Mouse (Mus musculus) limb, embryonic 11.5 days (tissue): Measurements from ENCODE around the gene Gm3526. TPM values are rescaled to one million over a fixed set of nuclear protein-coding genes. Genes with fewer than 3 reads are reported as not detected.
"Not testable (repeated sequence)": the region's sequence is repeated elsewhere in the genome, so short reads cannot be mapped to it uniquely, and the experiment has no call there.

Source experiments
- ATAC-seq: fragments of 200-750 bp; cut with Nextera tagmentation; 2 replicates; pipeline ENCODE4 v1.8.0; 2017; ENCODE audit warnings: low read depth; ENCODE audit not compliant: insufficient number of reproducible peaks, low FRiP score, low TSS enrichment
- DNase-seq: peaks from one replicate; pipeline ENCODE4 v3.0.0-alpha.2; 2015; ENCODE audit warnings: low spot score
- H3K27ac ChIP-seq: fragments of 300-500 bp; sonication (generic); replicated peaks from 2 replicates; pipeline ENCODE4 v1.5.1; 2014; ENCODE audit warnings: low read depth, mild to moderate bottlenecking, low read length
- H3K27me3 ChIP-seq: fragments of 300-500 bp; sonication (generic); 2 replicates; pipeline ENCODE4 v1.6.1; 2014; ENCODE audit warnings: mild to moderate bottlenecking, low read length, mixed read lengths; ENCODE audit not compliant: control insufficient read depth, insufficient read depth
- H3K36me3 ChIP-seq: fragments of 300-500 bp; sonication (generic); 2 replicates; pipeline ENCODE4 v1.6.1; 2014; ENCODE audit warnings: mild to moderate bottlenecking, low read length, moderate library complexity, mixed read lengths; ENCODE audit not compliant: control insufficient read depth, insufficient read depth
- H3K4me1 ChIP-seq: fragments of 300-500 bp; sonication (generic); 2 replicates; pipeline ENCODE4 v1.6.1; 2014; ENCODE audit warnings: low read length, mixed read lengths; ENCODE audit not compliant: control insufficient read depth, insufficient read depth
- H3K4me2 ChIP-seq: fragments of 300-500 bp; sonication (generic); 2 replicates; pipeline ENCODE4 v1.6.1; 2014; ENCODE audit warnings: low read depth, mild to moderate bottlenecking, moderate library complexity; ENCODE audit not compliant: severe bottlenecking
- H3K4me3 ChIP-seq: fragments of 300-500 bp; sonication (generic); 2 replicates; pipeline ENCODE4 v1.5.1; 2014; ENCODE audit warnings: low read depth, low read length
- H3K9ac ChIP-seq: fragments of 300-500 bp; sonication (generic); 2 replicates; pipeline ENCODE4 v1.6.1; 2014; ENCODE audit warnings: mild to moderate bottlenecking, low read length
- H3K9me3 ChIP-seq: fragments of 300-500 bp; sonication (generic); 2 replicates; pipeline ENCODE4 v1.6.1; 2016; ENCODE audit warnings: low read length; ENCODE audit not compliant: control insufficient read depth
- WGBS: fragments of 180-500 bp; shearing (Covaris S2); extraction: QIAGEN DNeasy Blood & Tissue Kit; methylation state at CpG from one replicate; pipeline ENCODE4 v1.1.7; 2014; 5-methylcytosine and 5-hydroxymethylcytosine counted together
- polyA plus RNA-seq: library from polyadenylated mRNA; unstranded; fragments of >200 nt; fragmentation: Nextera tagmentation; extraction: Ambion mirVana; gene quantifications from 2 replicates; pipeline ENCODE4 v1.2.1, GENCODE M21; 2014

Gm3526 gene
- not detected in 2 replicates for polyA plus RNA-seq

GRCm38 (mm10) chr14:5260480-5260879 lies at the start of gene Gm3526:
Gene Gm3526 (minus strand): TSS chr14:5260580.
- H3K4me2 ChIP-seq, H3K9me3 ChIP-seq, H3K27me3 ChIP-seq, H3K27ac ChIP-seq, ATAC-seq, DNase-seq, H3K4me1 ChIP-seq, H3K4me3 ChIP-seq, H3K36me3 ChIP-seq, H3K9ac ChIP-seq: not testable (repeated sequence)
- no CpG with 5 or more reads among the region's 1 CpGs for WGBS

Other genes with a start within 250 kb of the Gm3526 start
- gene Gm3298, start 244.7 kb downstream of the Gm3526 start, polyA plus RNA-seq = not detected in 2 replicates
- not detected in 2 replicates for gene 4930555G01Rik, start 210.0 kb downstream of the Gm3526 start, polyA plus RNA-seq
- gene Gm8281, start 189.5 kb downstream of the Gm3526 start, polyA plus RNA-seq = 1.9 and 2.2 TPM in 2 replicates
- not detected in 2 replicates for gene Gm8279, start 129.1 kb downstream of the Gm3526 start, polyA plus RNA-seq
- gene Gm3317, start 96.0 kb downstream of the Gm3526 start, polyA plus RNA-seq = not detected in 2 replicates
- gene Gm8271, start 74.8 kb downstream of the Gm3526 start, polyA plus RNA-seq = not detected in 2 replicates
- gene Gm3542, start 74.3 kb upstream of the Gm3526 start, polyA plus RNA-seq = not detected in 2 replicates
- not detected in 2 replicates for gene Gm3500, start 128.5 kb upstream of the Gm3526 start, polyA plus RNA-seq
- 0.60 and 0.72 TPM in 2 replicates for gene Gm3194, start 194.9 kb upstream of the Gm3526 start, polyA plus RNA-seq
- gene Gm8246, start 217.2 kb upstream of the Gm3526 start, polyA plus RNA-seq = not detected in 2 replicates
- gene Gm3187, start 223.6 kb upstream of the Gm3526 start, polyA plus RNA-seq = not detected in 2 replicates
- gene Gm3488, start 241.1 kb upstream of the Gm3526 start, polyA plus RNA-seq = 1.0 and 1.1 TPM in 2 replicates